Mouse (Mus musculus) bone marrow macrophage, adult 2 months (primary cell): Measurements from ENCODE around the gene Odaph.

Source experiments
- CTCF ChIP-seq: IDR thresholded peaks from 2 replicates; pipeline ENCODE4 v1.5.1; 2012; ENCODE audit warnings: low read depth, mild to moderate bottlenecking, low read length, moderate library complexity
- POLR2A ChIP-seq: IDR thresholded peaks from 2 replicates; pipeline ENCODE4 v1.6.1; 2012; ENCODE audit warnings: mild to moderate bottlenecking, low read depth, low read length, borderline replicate concordance

DNA sequence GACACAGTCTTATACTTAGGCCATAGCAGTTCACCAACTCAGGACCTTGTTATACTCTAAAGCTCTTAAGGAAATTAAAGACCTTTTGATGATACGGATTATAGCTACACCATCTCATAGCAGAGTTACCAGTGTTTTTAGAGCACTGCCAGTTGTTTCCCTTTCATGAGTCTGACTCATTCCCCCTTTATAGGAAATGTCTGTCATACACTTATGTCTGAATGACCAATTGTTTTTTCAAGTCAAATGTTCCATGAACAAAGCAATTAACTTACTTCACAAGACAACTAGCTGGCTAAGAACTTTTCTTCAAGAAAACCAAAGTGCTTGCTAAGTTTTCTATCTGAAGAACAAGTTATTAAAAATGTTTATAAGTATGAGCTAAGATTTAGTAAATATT is 27.3 kb upstream of the Odaph start:
- TF ChIP-seq CTCF (no peak), POLR2A (no peak)
